Mouse (Mus musculus) right cerebral cortex, postnatal 4 days (tissue): ENCODE measurements at regions not wholly inside any gene's neighbourhood (a gene's known extent, or its start where the extent isn't known, plus 50 kb on each side); places are given as distances from the start of the nearest gene placed in this dataset.
A peak's percentile ranks its signal among the peaks of the same experiment; 100 is the strongest.

Source experiments
- DNase-seq: peaks from one replicate; pipeline ENCODE4 v3.0.0-alpha.2; 2022

DNA sequence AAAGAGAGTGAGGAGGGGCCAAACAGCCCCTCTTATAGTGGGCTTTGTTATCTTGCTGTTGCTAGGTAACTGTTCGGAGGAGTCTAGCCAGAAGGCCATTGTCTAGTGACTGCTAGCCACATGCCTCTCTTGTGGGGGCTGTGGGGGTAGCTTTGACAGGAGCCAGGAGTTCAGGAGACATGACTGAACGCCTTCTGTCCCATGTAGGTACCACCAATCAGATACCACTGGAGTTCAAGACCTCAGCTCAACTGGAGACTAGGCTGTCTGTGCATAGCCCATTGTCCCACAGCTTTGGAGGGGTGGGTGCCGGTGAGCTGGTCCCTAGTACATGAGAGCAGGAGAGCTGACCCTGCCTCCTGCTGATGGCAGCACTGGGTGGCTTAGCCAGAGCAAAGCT lies 82.4 kb upstream of the Unc93a2 start:
- DNase-seq, result no peak

- no peak for DNase-seq
These were observed 79.6 kb upstream of the Unc93a2 start for GRCm38 (mm10) chr17:7464901-7465300.

DNA sequence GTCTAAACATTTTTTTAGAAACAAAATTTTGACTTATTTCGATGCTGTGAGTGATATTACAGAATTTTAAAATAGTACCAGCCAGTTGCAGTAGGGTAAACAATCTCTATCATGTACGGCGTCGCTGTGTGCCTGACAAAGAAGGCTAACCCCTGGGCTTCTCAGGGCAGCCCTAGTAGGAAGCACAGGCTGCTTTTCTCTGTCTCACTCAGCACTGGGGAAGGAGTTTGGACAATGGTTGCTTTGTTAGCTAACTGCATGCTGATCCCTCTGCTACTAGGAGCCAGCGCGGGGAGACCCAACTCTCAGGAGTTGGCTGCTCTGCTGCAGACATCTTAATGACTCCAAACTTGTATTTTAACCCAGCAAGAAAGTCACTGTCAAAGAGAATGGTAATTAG lies 75.9 kb upstream of the Unc93a2 start:
- peak; percentile 4 for DNase-seq

DNA sequence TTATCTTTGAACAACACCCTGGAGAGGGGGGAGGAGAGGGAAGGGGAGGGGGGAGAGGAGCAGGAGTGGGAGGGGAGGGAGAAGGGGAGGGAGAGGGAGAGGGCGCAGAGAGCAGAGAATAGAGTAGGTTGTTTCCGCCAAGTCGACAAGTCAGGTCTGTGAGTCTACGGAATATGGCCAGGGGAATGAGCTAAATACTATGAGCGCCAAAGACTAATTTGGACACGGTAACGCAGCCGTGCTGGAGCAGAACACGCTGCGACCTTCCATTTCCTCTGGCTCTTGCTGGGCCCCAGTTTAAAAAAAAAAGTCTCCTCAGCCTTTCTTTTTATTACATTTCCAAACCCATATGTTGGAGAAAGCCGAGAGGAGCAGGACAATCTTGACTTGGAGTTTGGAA lies 71.7 kb upstream of the Unc93a2 start:
- no peak for DNase-seq

- peak; percentile 88 for DNase-seq
These were observed 58.6 kb upstream of the Unc93a2 start for GRCm38 (mm10) chr17:7443822-7444221.

- DNase-seq, result no peak
These were observed 49.8 kb upstream of the Unc93a2 start for GRCm38 (mm10) chr17:7435075-7435474.
